Mouse (Mus musculus) olfactory bulb, adult 2 months (tissue): ENCODE results near the gene E030030I06Rik.

Experiments
- CTCF ChIP-seq: fragments of 200-500 bp; IDR thresholded peaks from 2 replicates; pipeline ENCODE4 v1.5.1; 2012; ENCODE audit warnings: low read depth, mild to moderate bottlenecking, low read length, moderate library complexity; ENCODE audit not compliant: insufficient read depth
- POLR2A ChIP-seq: fragments of 200-500 bp; IDR thresholded peaks from 2 replicates; pipeline ENCODE4 v1.6.1; 2012; ENCODE audit warnings: mild to moderate bottlenecking, low read depth, low read length, moderate library complexity; ENCODE audit not compliant: insufficient read depth

DNA sequence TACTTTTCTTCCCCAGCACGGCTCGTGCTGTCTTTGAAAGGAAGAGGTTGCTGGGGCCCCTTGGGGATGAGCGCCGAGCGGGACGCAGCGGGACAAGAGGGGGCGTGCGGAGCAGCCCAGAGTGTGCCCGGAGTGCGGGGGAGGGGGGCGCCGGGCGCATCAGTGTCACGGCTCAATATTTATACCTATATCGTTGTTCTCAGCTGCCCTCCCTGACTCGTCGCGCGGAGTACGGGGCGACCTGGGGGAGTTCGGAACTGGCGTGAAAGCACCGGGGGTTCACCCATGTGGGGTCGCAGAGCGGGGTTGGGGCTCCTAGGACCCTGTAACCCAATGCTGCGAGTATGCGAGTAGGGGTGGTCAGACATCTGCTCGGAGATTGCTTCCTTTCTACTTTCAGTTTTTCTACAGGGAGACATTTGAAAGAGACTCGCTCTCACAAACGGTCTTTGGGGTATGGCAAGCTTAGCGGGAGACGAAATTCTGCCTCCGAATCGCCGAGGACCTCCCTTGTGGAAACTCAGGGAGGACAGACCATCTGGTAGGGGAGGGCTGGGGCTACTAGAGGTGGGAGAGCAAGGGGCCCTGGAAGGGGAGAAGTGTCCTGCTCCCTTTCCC is at the start of gene E030030I06Rik:
- TF ChIP-seq CTCF, result no peak
- TF ChIP-seq POLR2A, result no peak
